Mouse (Mus musculus): ENCODE results near the gene Pnpla2.
"Not testable (repeated sequence)": the region's sequence is repeated elsewhere in the genome, so short reads cannot be mapped to it uniquely, and the experiment has no call there.

Pnpla2 gene

GRCm38 (mm10) chr7:141454967-141455551 is at the start of gene Pnpla2:
TSS of gene Pnpla2 (plus strand) at chr7:141455198.
- peak; percentile 98 for DNase-seq (ENCODE audit: low read depth, low spot score)

GRCm38 (mm10) chr7:141405466-141405865 is 49.5 kb upstream of the Pnpla2 start:
- DNase-seq (ENCODE audit: low read depth, low spot score) = no peak

DNA sequence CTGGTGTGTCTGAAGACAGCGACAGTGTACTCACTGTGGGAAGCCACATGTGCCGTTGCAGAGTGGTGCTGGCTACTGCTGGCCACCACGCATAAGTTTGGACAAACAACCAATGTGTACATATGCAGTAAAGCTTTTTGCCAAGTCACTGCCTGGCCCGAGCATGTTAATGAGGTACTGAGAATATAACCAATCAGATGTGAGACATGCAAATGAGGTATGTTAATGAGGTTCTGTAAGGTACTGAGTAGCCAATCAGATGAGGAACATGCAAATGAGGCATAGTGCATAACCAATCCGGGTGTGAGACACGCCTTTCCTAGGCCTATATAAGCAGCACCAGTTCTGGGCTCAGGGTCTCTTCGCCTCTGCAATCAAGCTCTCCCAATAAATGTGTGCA is 47.3 kb upstream of the Pnpla2 start:
- not testable (repeated sequence) for DNase-seq (ENCODE audit: low read depth, low spot score)

GRCm38 (mm10) chr7:141408833-141409232 is 46.2 kb upstream of the Pnpla2 start:
- peak; percentile 78 for DNase-seq (ENCODE audit: low read depth, low spot score)

- DNase-seq (ENCODE audit: low read depth, low spot score) = no peak
Measured at GRCm38 (mm10) chr7:141410631-141411030, 44.4 kb upstream of the Pnpla2 start.

- no peak for DNase-seq (ENCODE audit: low read depth, low spot score)
Measured at GRCm38 (mm10) chr7:141411667-141412066, 43.3 kb upstream of the Pnpla2 start.

DNA sequence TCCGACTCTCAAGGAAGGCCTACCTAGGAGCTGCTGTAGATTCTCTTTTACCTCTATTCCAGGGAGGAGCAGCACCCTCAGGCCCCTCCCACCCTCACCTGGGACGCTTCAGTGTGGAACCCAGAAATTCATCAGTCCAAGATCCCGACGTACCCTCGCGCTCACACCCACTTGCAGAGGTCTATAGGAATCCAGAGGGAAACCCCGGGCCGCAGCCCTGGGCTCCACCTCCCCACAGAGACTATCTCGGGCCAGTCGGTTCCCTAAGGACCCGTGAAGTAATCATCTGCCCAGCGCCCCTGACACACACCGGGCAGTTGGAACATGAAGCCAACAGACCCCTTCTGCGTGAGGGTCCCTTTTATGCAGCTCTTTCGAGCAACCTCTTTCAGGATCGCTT is 41.7 kb upstream of the Pnpla2 start:
- no peak for DNase-seq (ENCODE audit: low read depth, low spot score)

GRCm38 (mm10) chr7:141413809-141414584 is 41.0 kb upstream of the Pnpla2 start, which contains the start of gene Gatd1:
TSS of gene Gatd1 (minus strand) at chr7:141414136.
- DNase-seq (ENCODE audit: low read depth, low spot score) = peak; percentile 99

- no peak for DNase-seq (ENCODE audit: low read depth, low spot score)
Measured at GRCm38 (mm10) chr7:141416144-141416841, 38.7 kb upstream of the Pnpla2 start.

GRCm38 (mm10) chr7:141417731-141418681 is 37.0 kb upstream of the Pnpla2 start:
- peak; percentile 49 for DNase-seq (ENCODE audit: low read depth, low spot score)

GRCm38 (mm10) chr7:141418970-141419369 is 36.0 kb upstream of the Pnpla2 start:
- DNase-seq (ENCODE audit: low read depth, low spot score) = peak; percentile 45

- DNase-seq (ENCODE audit: low read depth, low spot score) = no peak
Measured at GRCm38 (mm10) chr7:141420030-141420702, 34.8 kb upstream of the Pnpla2 start.

- DNase-seq (ENCODE audit: low read depth, low spot score) = no peak
Measured at GRCm38 (mm10) chr7:141423811-141424210, 31.2 kb upstream of the Pnpla2 start.

GRCm38 (mm10) chr7:141426948-141427730 is 27.9 kb upstream of the Pnpla2 start:
- no peak for DNase-seq (ENCODE audit: low read depth, low spot score)

DNA sequence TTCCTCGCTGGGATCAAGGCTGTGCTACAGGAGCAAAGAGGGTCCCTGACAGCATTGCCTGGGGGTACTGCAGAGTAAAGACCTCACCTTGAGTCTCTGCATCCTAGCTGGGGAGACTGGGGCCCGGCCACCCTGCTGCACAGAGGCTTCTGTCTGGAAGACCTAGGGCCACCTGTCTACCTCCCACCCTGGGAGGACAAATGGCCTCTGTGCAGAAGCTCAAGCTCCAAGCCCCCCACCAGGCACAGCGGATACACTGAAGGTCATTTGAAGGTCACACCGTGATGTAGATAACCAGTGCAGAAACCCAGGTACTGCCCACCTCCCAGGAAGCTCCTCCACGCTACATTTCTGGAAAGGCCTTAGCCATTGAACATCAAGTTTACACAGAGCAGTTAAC is 26.3 kb upstream of the Pnpla2 start:
- DNase-seq (ENCODE audit: low read depth, low spot score) = no peak

GRCm38 (mm10) chr7:141429310-141429709 is 25.7 kb upstream of the Pnpla2 start, which contains the start of gene Cend1:
TSS of gene Cend1 (minus strand) at chr7:141429491.
- DNase-seq (ENCODE audit: low read depth, low spot score) = no peak

DNA sequence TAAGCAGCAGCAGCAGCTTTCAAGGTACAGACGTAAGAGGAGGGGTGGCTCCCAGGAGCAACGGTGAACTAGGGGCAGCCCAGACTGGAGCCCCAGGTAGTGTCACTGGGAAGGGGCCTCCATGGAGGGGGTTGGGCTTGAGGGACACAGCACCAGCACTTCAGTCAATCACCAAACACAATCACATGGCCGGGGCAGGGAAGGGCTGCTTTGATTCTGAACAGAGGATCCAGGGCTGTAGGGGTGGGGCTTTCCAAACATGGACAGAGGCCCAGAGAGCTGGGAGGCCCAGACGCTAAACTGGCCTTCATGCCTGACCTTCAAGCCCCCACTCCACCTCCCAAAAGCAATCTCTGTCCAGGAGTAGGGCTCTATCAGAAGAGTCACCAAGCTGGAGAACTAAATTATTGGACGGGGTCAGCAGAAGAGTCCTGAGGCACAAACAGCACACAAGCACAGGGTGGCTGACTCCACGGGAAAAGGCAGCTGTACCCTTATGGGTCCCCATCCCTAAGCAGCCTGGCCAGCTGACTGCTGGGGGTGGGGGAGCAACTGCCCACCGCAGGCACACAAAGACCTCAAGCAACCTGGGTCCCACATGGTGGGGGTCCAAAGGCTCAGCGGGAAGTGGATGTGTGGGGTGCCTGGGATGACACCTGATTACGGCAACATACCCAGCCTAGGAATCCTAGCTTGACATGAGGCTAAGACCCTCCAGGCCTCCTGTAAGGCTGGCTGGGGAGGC is 25.0 kb upstream of the Pnpla2 start:
- no peak for DNase-seq (ENCODE audit: low read depth, low spot score)

GRCm38 (mm10) chr7:141430585-141431240 is 24.3 kb upstream of the Pnpla2 start:
- DNase-seq (ENCODE audit: low read depth, low spot score) = no peak
